Mouse (Mus musculus) midbrain, embryonic 15.5 days (tissue): ENCODE measurements at regions not wholly inside any gene's neighbourhood (a gene's known extent, or its start where the extent isn't known, plus 50 kb on each side); places are given as distances from the start of the nearest gene placed in this dataset.
"Not testable (repeated sequence)": the region's sequence is repeated elsewhere in the genome, so short reads cannot be mapped to it uniquely, and the experiment has no call there.

ENCODE experiments used
- ATAC-seq: fragments of 200-750 bp; cut with Nextera tagmentation; replicated peaks from 2 replicates; pipeline ENCODE4 v1.8.0; 2017; ENCODE audit warnings: moderate TSS enrichment
- H3K27ac ChIP-seq: fragments of 300-500 bp; sonication (generic); 2 replicates; pipeline ENCODE4 v1.5.1; 2015; ENCODE audit warnings: mild to moderate bottlenecking, inconsistent platforms
- H3K27me3 ChIP-seq: fragments of 300-500 bp; sonication (generic); replicated peaks from 2 replicates; pipeline ENCODE4 v1.6.1; 2015; ENCODE audit warnings: inconsistent platforms
- H3K36me3 ChIP-seq: fragments of 300-500 bp; sonication (generic); replicated peaks from 2 replicates; pipeline ENCODE4 v1.6.1; 2015; ENCODE audit warnings: inconsistent platforms
- H3K4me1 ChIP-seq: fragments of 300-500 bp; sonication (generic); 2 replicates; pipeline ENCODE4 v1.6.1; 2015; ENCODE audit warnings: inconsistent platforms
- H3K4me2 ChIP-seq: fragments of 300-500 bp; sonication (generic); 2 replicates; pipeline ENCODE4 v1.6.1; 2015; ENCODE audit warnings: inconsistent platforms, mild to moderate bottlenecking, moderate library complexity
- H3K4me3 ChIP-seq: fragments of 300-500 bp; sonication (generic); 2 replicates; pipeline ENCODE4 v1.5.1; 2015; ENCODE audit warnings: mild to moderate bottlenecking, inconsistent platforms
- H3K9ac ChIP-seq: fragments of 300-500 bp; sonication (generic); 2 replicates; pipeline ENCODE4 v1.6.1; 2015; ENCODE audit warnings: mild to moderate bottlenecking, inconsistent platforms
- H3K9me3 ChIP-seq: fragments of 300-500 bp; sonication (generic); 2 replicates; pipeline ENCODE4 v1.6.1; 2016; ENCODE audit warnings: inconsistent platforms
- WGBS: fragments of 180-500 bp; shearing (Covaris S2); methylation state at CpG from one replicate; pipeline ENCODE4 v1.1.7; 2015; ENCODE audit warnings: mixed read lengths; 5-methylcytosine and 5-hydroxymethylcytosine counted together

GRCm38 (mm10) chr5:55677811-55678210 is 1679.5 kb downstream of the Stim2 start:
- H3K9me3 ChIP-seq, H3K4me3 ChIP-seq, H3K36me3 ChIP-seq, H3K9ac ChIP-seq, ATAC-seq, H3K4me1 ChIP-seq, H3K27ac ChIP-seq, H3K27me3 ChIP-seq, H3K4me2 ChIP-seq: not testable (repeated sequence)
- 74% methylated on average over 1 of the region's 1 CpGs for WGBS

DNA sequence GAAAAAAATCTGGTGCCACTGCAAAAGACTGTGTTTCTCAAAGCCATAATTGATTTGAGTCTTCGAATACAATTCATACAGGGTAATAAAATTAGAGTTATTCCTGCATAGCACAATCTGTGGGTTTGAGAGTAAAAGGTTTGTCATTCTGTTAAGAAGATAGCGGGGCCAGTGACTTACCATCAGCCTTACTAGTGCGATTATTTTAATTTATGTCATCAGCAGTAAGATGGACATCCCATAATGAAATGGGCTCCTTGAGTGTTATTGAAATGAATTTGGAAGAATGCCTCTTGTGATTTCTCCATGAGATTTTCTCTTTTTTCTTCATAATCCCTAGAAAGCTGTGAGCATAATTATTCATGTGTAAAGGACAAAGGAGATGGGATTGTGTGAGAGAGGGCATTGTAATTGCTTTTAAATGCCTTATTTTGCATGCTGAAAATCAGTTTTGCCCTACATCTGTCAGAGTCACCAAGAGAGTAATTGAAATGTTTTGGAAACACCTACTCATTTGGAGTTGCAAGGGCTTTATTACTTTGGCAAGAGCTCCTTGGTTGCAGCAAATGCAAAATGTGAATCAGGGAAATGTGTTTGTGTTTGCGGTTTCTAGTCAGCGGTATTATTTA is 1692.9 kb downstream of the Stim2 start:
- ATAC-seq: peak; percentile 58; the same call in 1 of the 2 replicates
- Histone ChIP-seq H3K4me3 (no peak overlapping the region), H3K9ac (no peak overlapping the region), H3K27ac (no peak overlapping the region), H3K9me3 (no peaks in the 10 kb centered on the region), H3K36me3 (no peaks in the 10 kb centered on the region), H3K27me3 (no peaks in the 10 kb centered on the region), H3K4me2 (no peak overlapping the region), H3K4me1 (no peaks in the 10 kb centered on the region)
- 49% methylated on average over 5 of the region's 5 CpGs for WGBS

DNA sequence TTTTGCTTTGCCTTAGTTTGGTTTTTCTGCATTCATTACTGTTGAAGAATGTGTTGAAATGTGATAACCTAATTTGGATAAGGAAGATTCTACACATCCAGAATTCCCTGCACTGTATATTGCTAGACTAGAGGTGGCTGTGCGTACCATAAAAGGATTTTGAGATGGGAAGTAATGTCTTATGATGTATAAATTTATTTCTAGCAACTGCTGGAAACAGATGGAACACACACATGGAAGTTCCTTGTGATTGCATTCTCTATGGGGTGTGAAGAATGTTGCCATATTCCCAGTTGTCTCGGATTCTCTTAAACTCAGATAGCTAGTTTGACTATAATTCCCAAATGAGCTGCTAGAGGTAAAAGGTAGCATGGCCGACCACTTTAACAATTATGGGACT is 1706.2 kb downstream of the Stim2 start:
- 90% methylated on average over 3 of the region's 3 CpGs for WGBS
- no peak overlapping the region for H3K4me2 ChIP-seq
- H3K4me1 ChIP-seq: no peaks in the 10 kb centered on the region
- no peaks in the 10 kb centered on the region for H3K27me3 ChIP-seq
- no peak overlapping the region for H3K9ac ChIP-seq
- H3K9me3 ChIP-seq: no peaks in the 10 kb centered on the region
- H3K4me3 ChIP-seq: no peak overlapping the region
- H3K36me3 ChIP-seq: no peaks in the 10 kb centered on the region
- no peak for ATAC-seq
- no peak overlapping the region for H3K27ac ChIP-seq

DNA sequence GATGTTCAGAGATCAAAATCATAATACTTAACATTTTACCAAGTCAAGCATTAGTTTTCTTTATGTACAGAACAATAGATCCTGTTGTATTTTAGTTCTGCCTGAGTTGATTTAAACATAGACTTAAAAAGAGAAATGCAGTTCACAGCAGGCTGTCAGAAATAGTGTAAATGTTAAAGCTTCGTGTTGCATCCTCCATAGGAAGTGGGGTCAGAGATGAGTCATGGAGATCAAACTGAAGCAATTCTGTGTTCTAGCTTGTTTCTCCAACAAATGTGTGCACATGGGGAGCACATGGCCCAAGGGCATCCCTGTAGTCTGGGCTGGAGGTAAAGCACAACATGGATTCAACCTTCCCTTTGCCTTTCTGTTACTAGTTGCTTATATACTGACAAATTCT is 1713.5 kb downstream of the Stim2 start:
- no peak for ATAC-seq
- no peak overlapping the region for H3K9ac ChIP-seq
- H3K27ac ChIP-seq: no peak overlapping the region
- no peak overlapping the region for H3K4me2 ChIP-seq
- no peaks in the 10 kb centered on the region for H3K4me1 ChIP-seq
- no peaks in the 10 kb centered on the region for H3K36me3 ChIP-seq
- H3K9me3 ChIP-seq: no peaks in the 10 kb centered on the region
- WGBS: 38% methylated on average over 1 of the region's 1 CpGs
- H3K27me3 ChIP-seq: no peaks in the 10 kb centered on the region
- no peak overlapping the region for H3K4me3 ChIP-seq

DNA sequence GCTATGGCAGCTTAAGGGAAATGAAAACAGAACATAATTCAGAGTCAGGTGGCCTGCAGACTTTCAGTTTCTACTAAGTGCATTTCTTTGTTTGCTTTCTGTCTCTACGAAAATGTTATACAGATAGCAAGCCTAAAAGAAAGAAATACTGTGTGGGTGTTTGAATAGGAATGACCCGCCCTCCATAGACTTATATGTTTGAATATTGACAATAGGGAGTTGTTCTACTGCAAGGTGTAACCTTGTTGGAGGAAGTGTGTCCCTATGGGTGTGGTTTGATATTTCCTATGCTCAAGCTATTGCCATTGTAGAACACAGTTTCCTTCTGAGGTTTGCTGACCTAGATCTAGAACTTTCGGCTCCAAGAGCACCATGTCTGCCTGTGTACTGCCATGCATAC is 1736.8 kb downstream of the Stim2 start:
- Histone ChIP-seq H3K9ac (no peak overlapping the region), H3K4me1 (no peaks in the 10 kb centered on the region), H3K4me2 (no peak overlapping the region), H3K36me3 (no peaks in the 10 kb centered on the region), H3K9me3 (no peaks in the 10 kb centered on the region), H3K27ac (no peak overlapping the region), H3K27me3 (no peaks in the 10 kb centered on the region), H3K4me3 (no peak overlapping the region)
- ATAC-seq: no peak
- WGBS: 95% methylated on average over 3 of the region's 3 CpGs

- H3K9me3 ChIP-seq: no peaks in the 10 kb centered on the region
- no peak overlapping the region for H3K9ac ChIP-seq
- no peaks in the 10 kb centered on the region for H3K36me3 ChIP-seq
- no peak overlapping the region for H3K4me2 ChIP-seq
- ATAC-seq: no peak
- H3K4me1 ChIP-seq: no peaks in the 10 kb centered on the region
- H3K4me3 ChIP-seq: no peak overlapping the region
- H3K27me3 ChIP-seq: no peaks in the 10 kb centered on the region
- H3K27ac ChIP-seq: no peak overlapping the region
- WGBS: 84% methylated on average over 1 of the region's 1 CpGs
Measured at GRCm38 (mm10) chr5:55761777-55762176, 1763.5 kb downstream of the Stim2 start.

- H3K36me3 ChIP-seq: no peaks in the 10 kb centered on the region
- WGBS: 39% methylated on average over 8 of the region's 8 CpGs
- H3K4me3 ChIP-seq: no peak overlapping the region
- no peak overlapping the region for H3K9ac ChIP-seq
- H3K9me3 ChIP-seq: no peaks in the 10 kb centered on the region
- no peaks in the 10 kb centered on the region for H3K27me3 ChIP-seq
- no peak for ATAC-seq
- no peak overlapping the region for H3K4me2 ChIP-seq
- H3K4me1 ChIP-seq: no peaks in the 10 kb centered on the region
- H3K27ac ChIP-seq: no peak overlapping the region
Measured at GRCm38 (mm10) chr5:55791755-55792629, 1793.7 kb downstream of the Stim2 start.

GRCm38 (mm10) chr5:55792717-55793116 is 1794.4 kb downstream of the Stim2 start:
- WGBS: 65% methylated on average over 1 of the region's 1 CpGs
- Histone ChIP-seq H3K4me2 (no peak overlapping the region), H3K4me1 (no peaks in the 10 kb centered on the region), H3K27ac (no peak overlapping the region), H3K9ac (no peak overlapping the region), H3K27me3 (no peaks in the 10 kb centered on the region), H3K9me3 (no peaks in the 10 kb centered on the region), H3K36me3 (no peaks in the 10 kb centered on the region), H3K4me3 (no peak overlapping the region)
- ATAC-seq: no peak
